Mouse (Mus musculus) heart, adult 2 months (tissue): Measurements from ENCODE around the gene Ptprq.

ENCODE experiments used
- CTCF ChIP-seq: fragments of 200-600 bp; IDR thresholded peaks from 2 replicates; pipeline ENCODE4 v1.8.1; 2022; ENCODE audit warnings: antibody characterized with exemption, mild to moderate bottlenecking, moderate library complexity
- EP300 ChIP-seq: fragments of 200-500 bp; IDR thresholded peaks from 2 replicates; pipeline ENCODE4 v1.6.1; 2011; ENCODE audit warnings: low read depth, low read length, control low read depth; ENCODE audit not compliant: insufficient read depth
- POLR2A ChIP-seq: fragments of 200-500 bp; IDR thresholded peaks from 2 replicates; pipeline ENCODE4 v1.6.1; 2011; ENCODE audit warnings: mild to moderate bottlenecking, low read depth, low read length, control low read depth; ENCODE audit not compliant: insufficient read depth

GRCm38 (mm10) chr10:107503430-107503829, 216.4 kb downstream of the Ptprq start:
- TF ChIP-seq EP300 (no peak), CTCF (no peak), POLR2A (no peak)
